Mouse (Mus musculus) lung, embryonic 16.5 days (tissue): Measurements from ENCODE around the gene Ugt1a6b. TPM values are rescaled to one million over a fixed set of nuclear protein-coding genes. Genes with fewer than 3 reads are reported as not detected.
"Not testable (repeated sequence)": the region's sequence is repeated elsewhere in the genome, so short reads cannot be mapped to it uniquely, and the experiment has no call there.

Experiments
- ATAC-seq: fragments of 200-750 bp; cut with Nextera tagmentation; 2 replicates; pipeline ENCODE4 v1.8.0; 2017; ENCODE audit warnings: low read depth, mild to moderate bottlenecking, moderate library complexity
- H3K27ac ChIP-seq: fragments of 300-500 bp; sonication (generic); 2 replicates; pipeline ENCODE4 v1.5.1; 2014; ENCODE audit warnings: mild to moderate bottlenecking, control low read depth, low read length
- H3K27me3 ChIP-seq: fragments of 300-500 bp; sonication (generic); 2 replicates; pipeline ENCODE4 v1.6.1; 2014; ENCODE audit warnings: low read depth, low read length, mixed read lengths; ENCODE audit not compliant: control insufficient read depth, insufficient read depth
- H3K36me3 ChIP-seq: fragments of 300-500 bp; sonication (generic); 2 replicates; pipeline ENCODE4 v1.6.1; 2014; ENCODE audit warnings: low read length; ENCODE audit not compliant: control insufficient read depth, insufficient read depth
- H3K4me1 ChIP-seq: fragments of 300-500 bp; sonication (generic); replicated peaks from 2 replicates; pipeline ENCODE4 v1.6.1; 2014; ENCODE audit warnings: low read length, mixed read lengths; ENCODE audit not compliant: control insufficient read depth, insufficient read depth
- H3K4me2 ChIP-seq: fragments of 300-500 bp; sonication (generic); 2 replicates; pipeline ENCODE4 v1.6.1; 2014; ENCODE audit warnings: low read depth, low read length, control low read depth
- H3K4me3 ChIP-seq: fragments of 300-500 bp; sonication (generic); 2 replicates; pipeline ENCODE4 v1.5.1; 2014; ENCODE audit warnings: mild to moderate bottlenecking, low read length, control low read depth
- H3K9ac ChIP-seq: fragments of 300-500 bp; sonication (generic); 2 replicates; pipeline ENCODE4 v1.6.1; 2014; ENCODE audit warnings: low read length, control low read depth
- H3K9me3 ChIP-seq: fragments of 300-500 bp; sonication (generic); 2 replicates; pipeline ENCODE4 v1.6.1; 2016; ENCODE audit warnings: low read length; ENCODE audit not compliant: control insufficient read depth
- WGBS: fragments of 180-500 bp; shearing (Covaris S2); extraction: QIAGEN DNeasy Blood & Tissue Kit; methylation state at CpG from one replicate; pipeline ENCODE4 v1.1.7; 2014; 5-methylcytosine and 5-hydroxymethylcytosine counted together
- polyA plus RNA-seq: library from polyadenylated mRNA; unstranded; fragments of >200 nt; fragmentation: Nextera tagmentation; extraction: Ambion mirVana; gene quantifications from 2 replicates; pipeline ENCODE4 v1.2.1, GENCODE M21; 2015

The Ugt1a6b gene
- polyA plus RNA-seq, 1 experiment from 2014 or later = 0.43 TPM

GRCm38 (mm10) chr1:88087513-88087912 lies 15.5 kb upstream of the Ugt1a6b start, which contains the start of gene Ugt1a8:
Gene Ugt1a8 (plus strand): TSS chr1:88087813.
- WGBS = 70% methylated on average over 3 of the region's 3 CpGs
- H3K4me3 ChIP-seq = no peak within 1 kb of the TSS
- H3K4me1 ChIP-seq = no peaks in the 10 kb centered on the region
- no peak for ATAC-seq
- no peak within 1 kb of the TSS for H3K4me2 ChIP-seq
- no peak within 1 kb of the TSS for H3K9ac ChIP-seq
- H3K27me3 ChIP-seq = no peaks in the 10 kb centered on the region
- H3K27ac ChIP-seq = no peak within 1 kb of the TSS
- no peaks in the 10 kb centered on the region for H3K36me3 ChIP-seq
- H3K9me3 ChIP-seq = no peaks in the 10 kb centered on the region

- Histone ChIP-seq H3K36me3 (no peaks in the 10 kb centered on the region), H3K27me3 (no peaks in the 10 kb centered on the region), H3K4me3 (no peak overlapping the region), H3K4me1 (peaks cover 2% of the 10 kb centered on the region; the same call in 1 of the 2 replicates), H3K27ac (no peak overlapping the region), H3K9ac (no peak overlapping the region), H3K9me3 (no peaks in the 10 kb centered on the region), H3K4me2 (no peak overlapping the region)
- ATAC-seq = no peak
These were observed 10.7 kb upstream of the Ugt1a6b start for GRCm38 (mm10) chr1:88092341-88092740.

- peak; percentile 41; the same call in 1 of the 2 replicates for ATAC-seq
- not testable (repeated sequence) for H3K36me3 ChIP-seq, H3K4me1 ChIP-seq, H3K27me3 ChIP-seq, H3K4me2 ChIP-seq, H3K9me3 ChIP-seq, H3K4me3 ChIP-seq, H3K9ac ChIP-seq
- 58% methylated on average over 3 of the region's 3 CpGs for WGBS
- peak overlapping the region; percentile 57 for H3K27ac ChIP-seq
These were observed 8.8 kb upstream of the Ugt1a6b start for GRCm38 (mm10) chr1:88094270-88094676.

GRCm38 (mm10) chr1:88094941-88095492 lies 8.0 kb upstream of the Ugt1a6b start, which contains the start of gene Ugt1a7c:
Gene Ugt1a7c (plus strand): TSS chr1:88095062.
- H3K27me3 ChIP-seq = no peaks in the 10 kb centered on the region
- H3K4me2 ChIP-seq = no peak within 1 kb of the TSS
- WGBS = 28% methylated on average over 10 of the region's 10 CpGs
- H3K9me3 ChIP-seq = no peaks in the 10 kb centered on the region
- peaks cover 2% of the 10 kb centered on the region; the same call in 1 of the 2 replicates for H3K4me1 ChIP-seq
- ATAC-seq = peak; percentile 97
- peak within 1 kb of the TSS; percentile 57 for H3K27ac ChIP-seq
- no peaks in the 10 kb centered on the region for H3K36me3 ChIP-seq
- H3K9ac ChIP-seq = no peak within 1 kb of the TSS
- H3K4me3 ChIP-seq = no peak within 1 kb of the TSS

- not testable (repeated sequence) for ATAC-seq, H3K4me3 ChIP-seq, H3K36me3 ChIP-seq, H3K9me3 ChIP-seq, H3K27ac ChIP-seq, H3K27me3 ChIP-seq, H3K9ac ChIP-seq, H3K4me1 ChIP-seq, H3K4me2 ChIP-seq
- 84% methylated on average over 3 of the region's 3 CpGs for WGBS
These were observed 4.5 kb upstream of the Ugt1a6b start for GRCm38 (mm10) chr1:88098546-88098945.

GRCm38 (mm10) chr1:88099691-88100090 lies 3.4 kb upstream of the Ugt1a6b start:
- H3K4me3 ChIP-seq, H3K36me3 ChIP-seq, H3K4me1 ChIP-seq, H3K9me3 ChIP-seq, H3K9ac ChIP-seq, H3K27ac ChIP-seq, H3K27me3 ChIP-seq, ATAC-seq, H3K4me2 ChIP-seq: not testable (repeated sequence)
- 74% methylated on average over 2 of the region's 2 CpGs for WGBS

GRCm38 (mm10) chr1:88103697-88104468 lies 831 bp downstream of the Ugt1a6b start:
- H3K9ac ChIP-seq, H3K4me3 ChIP-seq, H3K27me3 ChIP-seq, H3K4me2 ChIP-seq, H3K9me3 ChIP-seq, H3K4me1 ChIP-seq, H3K27ac ChIP-seq, H3K36me3 ChIP-seq: not testable (repeated sequence)
- 63% methylated on average over 4 of the region's 5 CpGs for WGBS
- peak; percentile 68 for ATAC-seq

GRCm38 (mm10) chr1:88104667-88105430 lies 1.8 kb downstream of the Ugt1a6b start:
- ATAC-seq = no peak
- Histone ChIP-seq H3K9me3 (no peaks in the 10 kb centered on the region), H3K4me3 (no peak overlapping the region), H3K27me3 (no peaks in the 10 kb centered on the region), H3K4me1 (no peaks in the 10 kb centered on the region), H3K27ac (no peak overlapping the region), H3K9ac (no peak overlapping the region), H3K36me3 (no peaks in the 10 kb centered on the region), H3K4me2 (no peak overlapping the region)
- 77% methylated on average over 1 of the region's 1 CpGs for WGBS

GRCm38 (mm10) chr1:88105656-88106055 lies 2.6 kb downstream of the Ugt1a6b start:
- Histone ChIP-seq H3K9me3 (no peaks in the 10 kb centered on the region), H3K27me3 (no peaks in the 10 kb centered on the region), H3K36me3 (no peaks in the 10 kb centered on the region), H3K27ac (no peak overlapping the region), H3K4me3 (no peak overlapping the region), H3K9ac (no peak overlapping the region), H3K4me2 (no peak overlapping the region), H3K4me1 (no peaks in the 10 kb centered on the region)
- ATAC-seq = no peak
- 48% methylated on average over 2 of the region's 2 CpGs for WGBS
